Mouse (Mus musculus) cerebellum, adult 2 months (tissue): ENCODE measurements at regions not wholly inside any gene's neighbourhood (a gene's known extent, or its start where the extent isn't known, plus 50 kb on each side); places are given as distances from the start of the nearest gene placed in this dataset.

ENCODE experiments used
- CTCF ChIP-seq: fragments of 200-500 bp; IDR thresholded peaks from 2 replicates; pipeline ENCODE4 v1.5.1; 2011; ENCODE audit warnings: low read depth, mild to moderate bottlenecking, control low read depth, low read length, moderate library complexity, borderline replicate concordance; ENCODE audit not compliant: insufficient read depth
- POLR2A ChIP-seq: fragments of 200-500 bp; IDR thresholded peaks from 2 replicates; pipeline ENCODE4 v1.6.1; 2011; ENCODE audit warnings: low read length, control low read depth, borderline replicate concordance; ENCODE audit not compliant: insufficient read depth

- TF ChIP-seq CTCF (no peak), POLR2A (no peak)
Measured at GRCm38 (mm10) chr3:22957422-22957821, 881.0 kb downstream of the Tbl1xr1 start.
